14 mouse cellular contexts compared by ENCODE assay signal in the genomic region with DNA sequence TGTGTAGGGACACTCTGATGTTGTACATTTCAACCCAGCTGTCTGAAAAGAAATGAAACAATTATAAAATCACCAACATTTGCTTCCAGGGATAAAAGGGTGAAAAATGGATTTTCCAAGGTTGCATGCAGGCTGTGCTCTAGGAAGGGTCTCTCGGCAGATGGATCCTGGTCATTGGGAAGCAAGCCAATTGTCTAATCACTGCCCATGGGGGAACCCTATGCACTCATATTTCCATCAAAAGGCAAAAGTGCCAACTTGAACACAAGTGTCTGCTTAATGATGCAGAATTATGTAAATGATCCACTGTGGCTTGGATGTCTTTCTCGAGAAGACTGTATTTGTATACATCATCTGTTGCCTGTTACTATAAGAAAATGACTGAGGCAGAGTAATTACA.
"Had no signal": no experiment of that assay in that cellular context is flagged by ENCODE, and none has a peak within 500 bp of the region (broad histone marks: within the 10 kb centered on the region; RNA-seq: fewer than 3 reads in every experiment).

No protein-coding gene starts in this region.

- H3K9ac ChIP-seq: kidney, embryonic 15.5 days; limb, embryonic 12.5 days; liver, embryonic 13.5 days; liver, postnatal 0 days; lung, embryonic 15.5 days; midbrain, embryonic 12.5 days had no signal

- H3K4me1 ChIP-seq: limb, embryonic 12.5 days; liver, embryonic 13.5 days; lung, embryonic 15.5 days; megakaryocyte, embryonic 14.5 days had no signal

- H3K27ac ChIP-seq: kidney, embryonic 15.5 days; limb, embryonic 12.5 days; liver, embryonic 13.5 days; lung, embryonic 15.5 days; macrophage; midbrain, embryonic 12.5 days had no signal

- H3K4me2 ChIP-seq: kidney, embryonic 15.5 days; limb, embryonic 12.5 days; liver, embryonic 13.5 days; lung, embryonic 15.5 days; midbrain, embryonic 12.5 days had no signal

- DNase-seq: kidney, adult 2 months; kidney, postnatal 25 days; liver; liver, embryonic 13.5 days; liver, postnatal 0 days; lung, postnatal 14 days; thymus, adult 18-20 months; thymus, postnatal 14 days had no signal

- ATAC-seq: liver, postnatal 0 days had no signal

- H3K27me3 ChIP-seq: kidney, embryonic 15.5 days; limb, embryonic 12.5 days; liver, embryonic 13.5 days; lung, embryonic 15.5 days; megakaryocyte, embryonic 14.5 days; midbrain, embryonic 12.5 days had no signal

- H3K4me3 ChIP-seq: kidney, embryonic 15.5 days; limb, embryonic 12.5 days; liver, embryonic 13.5 days; lung, embryonic 15.5 days; megakaryocyte, embryonic 14.5 days; midbrain, embryonic 12.5 days had no signal

- H3K9me3 ChIP-seq: kidney, embryonic 15.5 days; limb, embryonic 12.5 days; liver, embryonic 13.5 days; lung, embryonic 15.5 days; midbrain, embryonic 12.5 days had no signal

- H3K36me3 ChIP-seq: kidney, embryonic 15.5 days; limb, embryonic 12.5 days; liver, embryonic 13.5 days; lung, embryonic 15.5 days; midbrain, embryonic 12.5 days had no signal
